Mouse (Mus musculus) embryonic facial prominence, embryonic 10.5 days (tissue): ENCODE measurements at regions not wholly inside any gene's neighbourhood (a gene's known extent, or its start where the extent isn't known, plus 50 kb on each side); places are given as distances from the start of the nearest gene placed in this dataset.

Experiments
- DNase-seq: peaks from one replicate; pipeline ENCODE4 v3.0.0-alpha.2; 2017; ENCODE audit warnings: low spot score
- H3K27ac ChIP-seq: fragments of 300-500 bp; sonication (generic); replicated peaks from 2 replicates; pipeline ENCODE4 v1.5.1; 2016; ENCODE audit warnings: mild to moderate bottlenecking
- H3K27me3 ChIP-seq: fragments of 300-500 bp; sonication (generic); replicated peaks from 2 replicates; pipeline ENCODE4 v1.6.1; 2016; ENCODE audit warnings: low read depth, mild to moderate bottlenecking; ENCODE audit not compliant: poor library complexity, severe bottlenecking
- H3K36me3 ChIP-seq: fragments of 300-500 bp; sonication (generic); replicated peaks from 2 replicates; pipeline ENCODE4 v1.6.1; 2016; ENCODE audit warnings: mild to moderate bottlenecking, moderate library complexity
- H3K4me1 ChIP-seq: fragments of 300-500 bp; sonication (generic); 2 replicates; pipeline ENCODE4 v1.6.1; 2016
- H3K4me3 ChIP-seq: fragments of 300-500 bp; sonication (generic); 2 replicates; pipeline ENCODE4 v1.5.1; 2016; ENCODE audit warnings: mild to moderate bottlenecking, moderate library complexity
- H3K9me3 ChIP-seq: fragments of 300-500 bp; sonication (generic); 2 replicates; pipeline ENCODE4 v1.6.1; 2016; ENCODE audit warnings: mild to moderate bottlenecking
- WGBS: fragments of 180-500 bp; shearing (Covaris S2); methylation state at CpG from one replicate; pipeline ENCODE4 v1.1.7; 2016; 5-methylcytosine and 5-hydroxymethylcytosine counted together

- Histone ChIP-seq H3K9me3 (no peaks in the 10 kb centered on the region), H3K36me3 (no peaks in the 10 kb centered on the region), H3K27ac (no peak overlapping the region), H3K4me1 (peaks cover 5% of the 10 kb centered on the region), H3K4me3 (no peak overlapping the region), H3K27me3 (0 out of 2 replicates have a peak, but pooled peaks cover 12% of the 10 kb centered on the region)
- WGBS, result 52% methylated on average over 2 of the region's 2 CpGs
- peak; percentile 26 for DNase-seq
Measured at GRCm38 (mm10) chr10:19412926-19413325, 56.6 kb downstream of the Olig3 start.

- Histone ChIP-seq H3K9me3 (no peaks in the 10 kb centered on the region), H3K27ac (no peak overlapping the region), H3K4me3 (no peak overlapping the region), H3K36me3 (no peaks in the 10 kb centered on the region), H3K27me3 (0 out of 2 replicates have a peak, but pooled peaks cover 8% of the 10 kb centered on the region), H3K4me1 (no peaks in the 10 kb centered on the region)
- no peak for DNase-seq
- WGBS, result 43% methylated on average over 5 of the region's 5 CpGs
Measured at GRCm38 (mm10) chr10:19413935-19414334, 57.6 kb downstream of the Olig3 start.

GRCm38 (mm10) chr10:19414834-19415233, 58.5 kb downstream of the Olig3 start:
- no peak for DNase-seq

GRCm38 (mm10) chr10:19424030-19424429, 67.7 kb downstream of the Olig3 start:
- H3K4me1 ChIP-seq, result no peaks in the 10 kb centered on the region
- H3K9me3 ChIP-seq, result no peaks in the 10 kb centered on the region
- DNase-seq, result no peak
- no peak overlapping the region for H3K4me3 ChIP-seq
- H3K27me3 ChIP-seq, result no peaks in the 10 kb centered on the region
- H3K27ac ChIP-seq, result no peak overlapping the region
- WGBS, result 74% methylated on average over 1 of the region's 1 CpGs
- no peaks in the 10 kb centered on the region for H3K36me3 ChIP-seq

More at GRCm38 (mm10) chr10:19414834-19415233, 58.5 kb downstream of the Olig3 start:
- WGBS, result 71% methylated on average over 5 of the region's 5 CpGs
- no peaks in the 10 kb centered on the region for H3K4me1 ChIP-seq
- no peak overlapping the region for H3K27ac ChIP-seq
- no peaks in the 10 kb centered on the region for H3K9me3 ChIP-seq
- no peak overlapping the region for H3K4me3 ChIP-seq
- H3K36me3 ChIP-seq, result no peaks in the 10 kb centered on the region
- H3K27me3 ChIP-seq, result 0 out of 2 replicates have a peak, but pooled peaks cover 8% of the 10 kb centered on the region

GRCm38 (mm10) chr10:19424961-19425360, 68.6 kb downstream of the Olig3 start:
- H3K4me3 ChIP-seq, result no peak overlapping the region
- no peak overlapping the region for H3K27ac ChIP-seq
- no peaks in the 10 kb centered on the region for H3K27me3 ChIP-seq
- no peaks in the 10 kb centered on the region for H3K36me3 ChIP-seq
- DNase-seq, result no peak
- WGBS, result 82% methylated on average over 3 of the region's 3 CpGs
- H3K4me1 ChIP-seq, result no peaks in the 10 kb centered on the region
- H3K9me3 ChIP-seq, result no peaks in the 10 kb centered on the region

GRCm38 (mm10) chr10:19426835-19427234, 70.5 kb downstream of the Olig3 start:
- WGBS, result 84% methylated on average over 3 of the region's 3 CpGs
- H3K36me3 ChIP-seq, result no peaks in the 10 kb centered on the region
- no peak for DNase-seq
- H3K27ac ChIP-seq, result no peak overlapping the region
- H3K9me3 ChIP-seq, result no peaks in the 10 kb centered on the region
- H3K4me1 ChIP-seq, result no peaks in the 10 kb centered on the region
- no peak overlapping the region for H3K4me3 ChIP-seq
- H3K27me3 ChIP-seq, result no peaks in the 10 kb centered on the region

- H3K9me3 ChIP-seq, result no peaks in the 10 kb centered on the region
- no peak overlapping the region for H3K27ac ChIP-seq
- H3K4me3 ChIP-seq, result no peak overlapping the region
- no peak for DNase-seq
- no peaks in the 10 kb centered on the region for H3K36me3 ChIP-seq
- H3K27me3 ChIP-seq, result peaks cover 29% of the 10 kb centered on the region
- H3K4me1 ChIP-seq, result no peaks in the 10 kb centered on the region
- WGBS, result 82% methylated on average over 4 of the region's 4 CpGs
Measured at GRCm38 (mm10) chr10:19432515-19432914, 76.2 kb downstream of the Olig3 start.

- WGBS, result 84% methylated on average over 6 of the region's 6 CpGs
- peaks cover 45% of the 10 kb centered on the region for H3K27me3 ChIP-seq
- H3K9me3 ChIP-seq, result no peaks in the 10 kb centered on the region
- no peaks in the 10 kb centered on the region for H3K36me3 ChIP-seq
- H3K27ac ChIP-seq, result no peak overlapping the region
- no peak for DNase-seq
- H3K4me1 ChIP-seq, result no peaks in the 10 kb centered on the region
- no peak overlapping the region for H3K4me3 ChIP-seq
Measured at GRCm38 (mm10) chr10:19434661-19435060, 78.3 kb downstream of the Olig3 start.

- Histone ChIP-seq H3K4me3 (no peak overlapping the region), H3K27ac (no peak overlapping the region)
Measured at GRCm38 (mm10) chr10:19441807-19442206, 85.5 kb downstream of the Olig3 start.

GRCm38 (mm10) chr10:19443516-19443915, 87.2 kb downstream of the Olig3 start:
- no peaks in the 10 kb centered on the region for H3K9me3 ChIP-seq
- H3K4me1 ChIP-seq, result peaks cover 13% of the 10 kb centered on the region
- no peak overlapping the region for H3K4me3 ChIP-seq
- H3K27me3 ChIP-seq, result peaks cover 91% of the 10 kb centered on the region
- H3K36me3 ChIP-seq, result no peaks in the 10 kb centered on the region
- no peak for DNase-seq
- no peak overlapping the region for H3K27ac ChIP-seq
- WGBS, result 44% methylated on average over 8 of the region's 8 CpGs

More at GRCm38 (mm10) chr10:19441807-19442206, 85.5 kb downstream of the Olig3 start:
- Histone ChIP-seq H3K4me1 (peaks cover 13% of the 10 kb centered on the region), H3K27me3 (peaks cover 90% of the 10 kb centered on the region), H3K36me3 (no peaks in the 10 kb centered on the region), H3K9me3 (no peaks in the 10 kb centered on the region)
- 45% methylated on average over 12 of the region's 12 CpGs for WGBS
- DNase-seq, result peak; percentile 26

GRCm38 (mm10) chr10:19448838-19449559, 92.7 kb downstream of the Olig3 start:
- H3K4me3 ChIP-seq, result no peak overlapping the region

GRCm38 (mm10) chr10:19459053-19459452, 102.7 kb downstream of the Olig3 start:
- Histone ChIP-seq H3K9me3 (no peaks in the 10 kb centered on the region), H3K4me1 (0 out of 2 replicates have a peak, but pooled peaks cover 3% of the 10 kb centered on the region), H3K27ac (no peak overlapping the region), H3K4me3 (no peak overlapping the region), H3K36me3 (no peaks in the 10 kb centered on the region), H3K27me3 (peaks cover 67% of the 10 kb centered on the region)
- DNase-seq, result no peak
- 61% methylated on average over 11 of the region's 11 CpGs for WGBS

More at GRCm38 (mm10) chr10:19448838-19449559, 92.7 kb downstream of the Olig3 start:
- H3K27ac ChIP-seq, result no peak overlapping the region
- H3K9me3 ChIP-seq, result no peaks in the 10 kb centered on the region
- no peaks in the 10 kb centered on the region for H3K36me3 ChIP-seq
- H3K4me1 ChIP-seq, result 0 out of 2 replicates have a peak, but pooled peaks cover 9% of the 10 kb centered on the region
- 32% methylated on average over 12 of the region's 12 CpGs for WGBS
- no peak for DNase-seq
- peaks cover 84% of the 10 kb centered on the region for H3K27me3 ChIP-seq

- 0 out of 2 replicates have a peak, but pooled peaks cover 3% of the 10 kb centered on the region for H3K4me1 ChIP-seq
- H3K4me3 ChIP-seq, result no peak overlapping the region
- 84% methylated on average over 5 of the region's 5 CpGs for WGBS
- H3K27ac ChIP-seq, result no peak overlapping the region
- H3K36me3 ChIP-seq, result no peaks in the 10 kb centered on the region
- H3K9me3 ChIP-seq, result no peaks in the 10 kb centered on the region
- DNase-seq, result no peak
- peaks cover 60% of the 10 kb centered on the region for H3K27me3 ChIP-seq
Measured at GRCm38 (mm10) chr10:19459709-19460108, 103.4 kb downstream of the Olig3 start.
